Mouse (Mus musculus): ENCODE results near the gene Acan. TPM values are rescaled to one million over a fixed set of nuclear protein-coding genes. Genes with fewer than 3 reads are reported as not detected.

The Acan gene
- 4.8 and 8.1 TPM in 2 replicates for polyA plus RNA-seq (2016; fragmentation: Nextera tagmentation; extraction: Ambion mirVana)

- H3K4me2 ChIP-seq (replicated peaks): peak within 1 kb of the TSS; percentile 95
- ATAC-seq (ENCODE audit: insufficient number of reproducible peaks, insufficient read depth, low FRiP score, low TSS enrichment): no peak
- H3K27me3 ChIP-seq: peaks cover 72% of the 10 kb centered on the region
- no peaks in the 10 kb centered on the region for H3K9me3 ChIP-seq
- peaks cover 13% of the 10 kb centered on the region; the same call in 1 of the 2 replicates for H3K4me1 ChIP-seq
- peak within 1 kb of the TSS; percentile 50 for H3K4me3 ChIP-seq
- no peak within 1 kb of the TSS for H3K27ac ChIP-seq
- under 1% methylated on average over 20 of the region's 23 CpGs for WGBS
- peak within 1 kb of the TSS; percentile 28 for H3K9ac ChIP-seq
- no peaks in the 10 kb centered on the region for H3K36me3 ChIP-seq
Measured at GRCm38 (mm10) chr7:79053383-79053889, at the start of gene Acan. TSS of gene Acan (plus strand) at chr7:79053483.

GRCm38 (mm10) chr7:79021293-79021905 lies 31.9 kb upstream of the Acan start:
- Histone ChIP-seq H3K27ac (no peak overlapping the region), H3K9ac (no peak overlapping the region), H3K9me3 (no peaks in the 10 kb centered on the region), H3K27me3 (no peaks in the 10 kb centered on the region), H3K4me2 (replicated peaks) (no peak overlapping the region), H3K4me3 (no peak overlapping the region), H3K4me1 (no peaks in the 10 kb centered on the region), H3K36me3 (no peaks in the 10 kb centered on the region)
- no peak for ATAC-seq (ENCODE audit: insufficient number of reproducible peaks, insufficient read depth, low FRiP score, low TSS enrichment)
- WGBS: 66% methylated on average over 9 of the region's 9 CpGs

DNA sequence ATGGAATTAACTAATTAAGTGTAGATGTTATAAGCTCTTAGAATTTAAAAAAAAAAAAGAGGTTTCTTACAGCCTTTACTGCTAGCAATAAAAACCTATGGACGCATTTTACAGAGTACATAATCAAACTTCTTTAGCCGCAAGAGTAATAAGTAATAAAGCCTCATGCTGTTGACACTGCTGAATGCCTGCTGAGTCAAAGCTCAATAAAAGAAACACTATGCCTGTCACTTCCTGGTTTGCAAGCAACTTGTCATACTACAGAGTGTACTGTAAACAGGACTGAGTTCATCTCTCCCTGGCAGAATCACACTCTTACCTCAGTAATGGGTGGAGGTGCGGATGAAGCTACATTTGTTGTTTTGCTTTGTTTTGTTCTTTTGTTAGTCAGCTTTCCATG lies 24.1 kb upstream of the Acan start:
- ATAC-seq (ENCODE audit: insufficient number of reproducible peaks, insufficient read depth, low FRiP score, low TSS enrichment): no peak
- Histone ChIP-seq H3K36me3 (no peaks in the 10 kb centered on the region), H3K4me1 (no peaks in the 10 kb centered on the region), H3K9me3 (no peaks in the 10 kb centered on the region), H3K27me3 (no peaks in the 10 kb centered on the region), H3K27ac (no peak overlapping the region), H3K4me3 (no peak overlapping the region), H3K4me2 (replicated peaks) (no peak overlapping the region), H3K9ac (no peak overlapping the region)
- WGBS: 92% methylated on average over 3 of the region's 3 CpGs

DNA sequence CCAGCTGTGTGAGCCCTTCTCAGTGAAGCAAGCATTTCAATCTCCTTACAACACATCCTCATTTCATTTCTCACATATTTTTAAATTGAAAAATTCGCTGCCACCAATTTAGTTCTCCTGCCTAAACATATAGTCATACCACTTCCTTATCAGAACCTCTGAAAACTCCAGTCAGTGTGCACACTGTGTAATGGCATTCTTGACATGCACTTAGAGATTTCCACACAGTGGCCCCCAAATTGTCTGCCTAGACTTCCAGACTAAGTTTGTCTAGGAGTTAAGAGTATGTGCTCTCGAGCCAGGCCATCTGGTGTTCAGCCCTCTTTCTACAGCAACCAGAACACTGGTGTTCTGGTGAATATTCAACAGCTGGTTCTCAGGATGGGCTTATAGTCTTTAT lies 19.5 kb upstream of the Acan start:
- no peak for ATAC-seq (ENCODE audit: insufficient number of reproducible peaks, insufficient read depth, low FRiP score, low TSS enrichment)
- Histone ChIP-seq H3K4me2 (replicated peaks) (no peak overlapping the region), H3K9ac (no peak overlapping the region), H3K4me1 (no peaks in the 10 kb centered on the region), H3K27me3 (no peaks in the 10 kb centered on the region), H3K4me3 (no peak overlapping the region), H3K27ac (no peak overlapping the region), H3K36me3 (no peaks in the 10 kb centered on the region), H3K9me3 (no peaks in the 10 kb centered on the region)
- 75% methylated on average over 2 of the region's 2 CpGs for WGBS

- ATAC-seq (ENCODE audit: insufficient number of reproducible peaks, insufficient read depth, low FRiP score, low TSS enrichment): no peak
- Histone ChIP-seq H3K4me2 (replicated peaks) (no peak overlapping the region), H3K27me3 (no peaks in the 10 kb centered on the region), H3K4me1 (no peaks in the 10 kb centered on the region), H3K36me3 (no peaks in the 10 kb centered on the region), H3K9me3 (no peaks in the 10 kb centered on the region), H3K27ac (no peak overlapping the region), H3K4me3 (no peak overlapping the region), H3K9ac (no peak overlapping the region)
- 95% methylated on average over 2 of the region's 2 CpGs for WGBS
Measured at GRCm38 (mm10) chr7:79034521-79034920, 18.8 kb upstream of the Acan start.

- Histone ChIP-seq H3K4me2 (replicated peaks) (peak overlapping the region; percentile 95; the same call in 1 of the 2 replicates), H3K27ac (no peak overlapping the region), H3K9ac (no peak overlapping the region), H3K27me3 (peaks cover 72% of the 10 kb centered on the region), H3K9me3 (no peaks in the 10 kb centered on the region), H3K36me3 (no peaks in the 10 kb centered on the region), H3K4me3 (peak overlapping the region; percentile 50), H3K4me1 (peaks cover 13% of the 10 kb centered on the region; the same call in 1 of the 2 replicates)
- no peak for ATAC-seq (ENCODE audit: insufficient number of reproducible peaks, insufficient read depth, low FRiP score, low TSS enrichment)
- 16% methylated on average over 5 of the region's 5 CpGs for WGBS
Measured at GRCm38 (mm10) chr7:79052081-79052480, 1.2 kb upstream of the Acan start.

DNA sequence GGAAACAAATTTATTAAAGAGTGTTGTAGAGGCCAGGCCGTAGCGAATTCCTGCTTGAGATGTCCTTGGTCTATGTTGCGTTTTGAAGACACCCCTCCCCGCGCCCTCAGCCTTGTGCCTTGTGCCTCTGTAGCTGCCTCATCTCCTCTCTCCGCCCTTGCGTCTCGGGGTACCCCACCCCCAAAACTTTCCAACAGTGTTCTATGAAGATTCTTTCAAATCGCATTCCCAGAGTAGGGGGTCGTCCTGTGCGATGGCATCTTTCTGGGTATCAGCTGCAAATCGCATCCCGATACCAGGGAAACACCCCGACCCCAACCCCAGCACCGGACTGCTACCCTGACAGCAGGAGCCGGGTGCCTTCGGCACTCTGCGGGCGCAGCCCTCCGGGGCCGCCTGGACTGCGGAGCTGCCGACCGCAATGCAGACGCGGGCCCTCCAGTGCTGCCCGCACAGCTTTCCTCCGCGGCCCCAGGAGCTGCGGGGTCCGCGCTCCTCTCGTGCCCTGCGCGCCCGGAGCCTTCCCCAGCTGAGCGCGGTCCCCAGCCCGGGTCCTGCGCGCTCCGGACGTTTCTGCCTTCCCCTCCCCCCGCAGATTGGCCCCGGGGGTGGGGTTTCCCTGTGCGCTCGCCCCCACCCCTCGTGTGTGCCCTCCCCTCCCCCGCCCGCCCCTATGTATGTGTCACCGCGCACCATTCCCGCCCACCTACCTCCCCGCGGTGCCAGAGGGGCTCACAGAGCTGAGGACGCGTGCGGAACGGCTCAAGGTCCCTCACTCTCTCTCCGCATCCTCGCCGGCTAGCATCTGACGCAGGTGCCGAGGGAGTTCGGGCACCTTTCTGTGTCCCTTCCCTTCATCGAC lies 531 bp upstream of the Acan start:
- no peaks in the 10 kb centered on the region for H3K36me3 ChIP-seq
- WGBS: 1% methylated on average over 64 of the region's 66 CpGs
- ATAC-seq (ENCODE audit: insufficient number of reproducible peaks, insufficient read depth, low FRiP score, low TSS enrichment): peak; percentile 68; the same call in 1 of the 2 replicates
- H3K9ac ChIP-seq: peak overlapping the region; percentile 28
- H3K27ac ChIP-seq: no peak overlapping the region
- H3K27me3 ChIP-seq: peaks cover 72% of the 10 kb centered on the region
- no peaks in the 10 kb centered on the region for H3K9me3 ChIP-seq
- H3K4me3 ChIP-seq: peak overlapping the region; percentile 50
- peaks cover 13% of the 10 kb centered on the region; the same call in 1 of the 2 replicates for H3K4me1 ChIP-seq
- H3K4me2 ChIP-seq (replicated peaks): peak overlapping the region; percentile 95

- no peak overlapping the region for H3K27ac ChIP-seq
- H3K4me3 ChIP-seq: peak overlapping the region; percentile 50
- 12% methylated on average over 13 of the region's 13 CpGs for WGBS
- no peak overlapping the region for H3K9ac ChIP-seq
- no peak for ATAC-seq (ENCODE audit: insufficient number of reproducible peaks, insufficient read depth, low FRiP score, low TSS enrichment)
- no peaks in the 10 kb centered on the region for H3K36me3 ChIP-seq
- H3K4me1 ChIP-seq: peaks cover 13% of the 10 kb centered on the region; the same call in 1 of the 2 replicates
- H3K27me3 ChIP-seq: peaks cover 70% of the 10 kb centered on the region
- H3K9me3 ChIP-seq: no peaks in the 10 kb centered on the region
- peak overlapping the region; percentile 95 for H3K4me2 ChIP-seq (replicated peaks)
Measured at GRCm38 (mm10) chr7:79054111-79054510, 828 bp downstream of the Acan start.

DNA sequence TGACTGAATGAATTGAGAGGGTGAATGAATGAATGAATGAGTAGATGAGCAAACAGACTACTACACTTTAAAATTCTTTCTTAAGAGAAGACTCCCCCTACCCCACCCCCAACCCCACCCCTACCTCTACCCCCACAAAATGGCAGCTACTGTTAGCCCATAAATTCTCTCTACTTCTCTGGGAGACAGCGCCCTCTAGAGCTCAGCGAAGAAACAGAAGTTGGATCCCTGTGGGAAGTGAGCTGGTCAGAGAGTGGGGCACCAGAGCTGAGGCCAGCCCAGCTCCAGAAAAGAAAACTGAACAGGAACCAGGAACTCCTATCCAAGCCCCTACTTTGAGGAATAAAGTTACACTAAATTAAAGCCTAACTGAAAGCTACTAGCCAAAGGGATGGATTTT lies 5.3 kb downstream of the Acan start:
- peaks cover 2% of the 10 kb centered on the region; the same call in 1 of the 2 replicates for H3K4me1 ChIP-seq
- no peak overlapping the region for H3K4me2 ChIP-seq (replicated peaks)
- H3K27me3 ChIP-seq: peaks cover 27% of the 10 kb centered on the region
- no peaks in the 10 kb centered on the region for H3K36me3 ChIP-seq
- 12% methylated on average over 2 of the region's 2 CpGs for WGBS
- H3K4me3 ChIP-seq: no peak overlapping the region
- no peak overlapping the region for H3K9ac ChIP-seq
- H3K9me3 ChIP-seq: no peaks in the 10 kb centered on the region
- no peak for ATAC-seq (ENCODE audit: insufficient number of reproducible peaks, insufficient read depth, low FRiP score, low TSS enrichment)
- H3K27ac ChIP-seq: no peak overlapping the region

GRCm38 (mm10) chr7:79067466-79067865 lies 14.2 kb downstream of the Acan start:
- ATAC-seq (ENCODE audit: insufficient number of reproducible peaks, insufficient read depth, low FRiP score, low TSS enrichment): no peak
- WGBS: 77% methylated on average over 7 of the region's 7 CpGs
- no peak overlapping the region for H3K4me3 ChIP-seq
- no peak overlapping the region for H3K27ac ChIP-seq
- no peaks in the 10 kb centered on the region for H3K4me1 ChIP-seq
- no peak overlapping the region for H3K9ac ChIP-seq
- no peaks in the 10 kb centered on the region for H3K36me3 ChIP-seq
- no peaks in the 10 kb centered on the region for H3K27me3 ChIP-seq
- no peaks in the 10 kb centered on the region for H3K9me3 ChIP-seq
- H3K4me2 ChIP-seq (replicated peaks): no peak overlapping the region

GRCm38 (mm10) chr7:79068231-79068630 lies 14.9 kb downstream of the Acan start:
- H3K4me2 ChIP-seq (replicated peaks): no peak overlapping the region
- no peak for ATAC-seq (ENCODE audit: insufficient number of reproducible peaks, insufficient read depth, low FRiP score, low TSS enrichment)
- H3K9me3 ChIP-seq: no peaks in the 10 kb centered on the region
- no peaks in the 10 kb centered on the region for H3K36me3 ChIP-seq
- H3K4me3 ChIP-seq: no peak overlapping the region
- H3K27me3 ChIP-seq: no peaks in the 10 kb centered on the region
- no peak overlapping the region for H3K9ac ChIP-seq
- 49% methylated on average over 4 of the region's 4 CpGs for WGBS
- H3K27ac ChIP-seq: no peak overlapping the region
- H3K4me1 ChIP-seq: no peaks in the 10 kb centered on the region

- no peak overlapping the region for H3K4me3 ChIP-seq
- ATAC-seq (ENCODE audit: insufficient number of reproducible peaks, insufficient read depth, low FRiP score, low TSS enrichment): no peak
- 73% methylated on average over 3 of the region's 3 CpGs for WGBS
- H3K9me3 ChIP-seq: no peaks in the 10 kb centered on the region
- H3K36me3 ChIP-seq: no peaks in the 10 kb centered on the region
- H3K27me3 ChIP-seq: no peaks in the 10 kb centered on the region
- H3K4me2 ChIP-seq (replicated peaks): no peak overlapping the region
- no peak overlapping the region for H3K9ac ChIP-seq
- no peak overlapping the region for H3K27ac ChIP-seq
- H3K4me1 ChIP-seq: no peaks in the 10 kb centered on the region
Measured at GRCm38 (mm10) chr7:79079212-79079611, 25.9 kb downstream of the Acan start.
